ENCODE assay signal across 12 mouse cellular contexts in genomic region chr5:92817122-92817822, GRCm38 (mm10).
A peak's percentile ranks its signal among the peaks of the same experiment; 100 is the strongest.
DNase-seq lines count a peak whose midpoint lies in the region; ATAC-seq and TF ChIP-seq lines count a peak whose summit lies in the region.
"Had no signal": no experiment of that assay in that cellular context is flagged by ENCODE, and none has a peak within 500 bp of the region (broad histone marks: within the 10 kb centered on the region; RNA-seq: fewer than 3 reads in every experiment).

No protein-coding gene starts in this region.

- H3K9me3 ChIP-seq in heart, embryonic 14.5 days (ENCODE audit: control insufficient read depth, low read length), result no peaks in the 10 kb centered on the region
- H3K9me3 ChIP-seq in forebrain, postnatal 0 days (ENCODE audit: low read length), result no peaks in the 10 kb centered on the region
- no peaks in the 10 kb centered on the region for H3K9me3 ChIP-seq in hindbrain, postnatal 0 days (ENCODE audit: low read length)
- H3K9me3 ChIP-seq: limb, embryonic 12.5 days had no signal

- TF ChIP-seq CTCF in forebrain, postnatal 0 days (IDR thresholded peaks at IDR 0.05; ENCODE audit: low read depth), result no peak
- no peak for TF ChIP-seq CTCF in hindbrain, postnatal 0 days (IDR thresholded peaks at IDR 0.05; ENCODE audit: low read depth)

- H3K27me3 ChIP-seq in heart, embryonic 14.5 days (ENCODE audit: control insufficient read depth, insufficient read depth, low read length), result no peaks in the 10 kb centered on the region
- H3K27me3 ChIP-seq in forebrain, postnatal 0 days (ENCODE audit: insufficient read depth, low read length), result no peaks in the 10 kb centered on the region
- no peaks in the 10 kb centered on the region for H3K27me3 ChIP-seq in hindbrain, postnatal 0 days (ENCODE audit: insufficient read depth, low read length)
- H3K27me3 ChIP-seq: limb, embryonic 12.5 days had no signal

- 72% methylated on average over 11 of the region's 11 CpGs for WGBS in heart, embryonic 14.5 days
- WGBS in forebrain, postnatal 0 days, result 53% methylated on average over 11 of the region's 11 CpGs
- WGBS in hindbrain, postnatal 0 days, result 49% methylated on average over 11 of the region's 11 CpGs

- peaks cover 18 to 29% of the 10 kb centered on the region in 2 experiments for H3K4me1 ChIP-seq in heart, embryonic 14.5 days (ENCODE audit: control insufficient read depth in 2 of 2, insufficient read depth in 2 of 2, low read length in 2 of 2)
- H3K4me1 ChIP-seq in forebrain, postnatal 0 days (ENCODE audit: insufficient read depth), result no peaks in the 10 kb centered on the region
- no peaks in the 10 kb centered on the region for H3K4me1 ChIP-seq in hindbrain, postnatal 0 days (ENCODE audit: insufficient read depth, low read length)

- no peak for ATAC-seq in heart, embryonic 14.5 days (ENCODE audit: insufficient number of reproducible peaks, insufficient read depth, low FRiP score, low read depth)
- ATAC-seq in forebrain, postnatal 0 days, result peak; percentile 79
- peak; percentile 71; the same call in 1 of the 2 replicates for ATAC-seq in hindbrain, postnatal 0 days
- no peak for ATAC-seq in megakaryocyte-erythroid progenitor cell, adult 5-6 weeks (replicated peaks; ENCODE audit: low FRiP score, low TSS enrichment, poor library complexity, severe bottlenecking)

- peak overlapping the region; percentile 30 to 59; a peak in 3 of 4 replicates for H3K27ac ChIP-seq in heart, embryonic 14.5 days (replicated peaks in 1 of 2; ENCODE audit: control insufficient read depth in 1 of 2, insufficient read depth in 1 of 2, low read depth in 2 of 2, low read length in 2 of 2)
- H3K27ac ChIP-seq in forebrain, postnatal 0 days (ENCODE audit: low read depth, low read length), result no peak overlapping the region
- H3K27ac ChIP-seq in hindbrain, postnatal 0 days, result no peak overlapping the region
- H3K27ac ChIP-seq: limb, embryonic 12.5 days; macrophage had no signal

- no peak overlapping the region for H3K9ac ChIP-seq in heart, embryonic 14.5 days (ENCODE audit: low read length)
- H3K9ac ChIP-seq in forebrain, postnatal 0 days, result no peak overlapping the region
- no peak overlapping the region for H3K9ac ChIP-seq in hindbrain, postnatal 0 days (replicated peaks; ENCODE audit: low read length)
- H3K9ac ChIP-seq: limb, embryonic 12.5 days had no signal

- intact Hi-C loops in heart, postnatal 36 days (cut with DNase I), result no loop called here

- no peak overlapping the region for H3K4me2 ChIP-seq in heart, embryonic 14.5 days (ENCODE audit: low read length)
- H3K4me2 ChIP-seq in forebrain, postnatal 0 days (ENCODE audit: low read depth), result no peak overlapping the region
- no peak overlapping the region for H3K4me2 ChIP-seq in hindbrain, postnatal 0 days (ENCODE audit: low read depth, low read length)
- H3K4me2 ChIP-seq: limb, embryonic 12.5 days had no signal

- DNase-seq in heart, postnatal 36 days, result no peak
- DNase-seq in forebrain, postnatal 0 days, result peak; percentile 30
- peak; percentile 41 for DNase-seq in hindbrain, postnatal 0 days (ENCODE audit: low spot score)
- peak; percentile 16 for DNase-seq in neural tube, embryonic 10.5 days (ENCODE audit: extremely low spot score, low spot score)
- no peak for DNase-seq in layer of hippocampus, adult 8-10 months (ENCODE audit: low spot score in 2 of 2)
- DNase-seq: cerebellum, postnatal 36 days; heart, postnatal 14 days; thymus, postnatal 14 days had no signal

- H3K36me3 ChIP-seq in heart, embryonic 14.5 days (ENCODE audit: control insufficient read depth, insufficient read depth, low read length), result no peaks in the 10 kb centered on the region
- no peaks in the 10 kb centered on the region for H3K36me3 ChIP-seq in forebrain, postnatal 0 days (ENCODE audit: insufficient read depth)
- H3K36me3 ChIP-seq in hindbrain, postnatal 0 days (ENCODE audit: insufficient read depth, low read length), result no peaks in the 10 kb centered on the region
- H3K36me3 ChIP-seq: limb, embryonic 12.5 days had no signal

- no peak overlapping the region for H3K4me3 ChIP-seq in heart, embryonic 14.5 days (ENCODE audit: control insufficient read depth in 1 of 2, insufficient read depth in 1 of 2, low read depth in 1 of 2, low read length in 2 of 2)
- no peak overlapping the region for H3K4me3 ChIP-seq in forebrain, postnatal 0 days (ENCODE audit: low read depth, low read length)
- H3K4me3 ChIP-seq in hindbrain, postnatal 0 days (ENCODE audit: low read length), result no peak overlapping the region
- H3K4me3 ChIP-seq: limb, embryonic 12.5 days had no signal

Comparison
In these comparisons a context has a peak if more than half of its experiments do, and no peak if none do; other contexts are left out.
1. ATAC-seq: peak in forebrain, postnatal 0 days (single experiment) and hindbrain, postnatal 0 days (single experiment); none in heart, embryonic 14.5 days (single experiment) and megakaryocyte-erythroid progenitor cell, adult 5-6 weeks (single experiment).
2. H3K27ac ChIP-seq: peak in heart, embryonic 14.5 days (2 of 2); none in forebrain, postnatal 0 days (single experiment) and hindbrain, postnatal 0 days (single experiment).
3. DNase-seq: peak in forebrain, postnatal 0 days (single experiment), hindbrain, postnatal 0 days (single experiment) and neural tube, embryonic 10.5 days (single experiment); none in heart, postnatal 36 days (0 of 2) and layer of hippocampus, adult 8-10 months (0 of 2).